Mouse (Mus musculus): ENCODE measurements at regions not wholly inside any gene's neighbourhood (a gene's known extent, or its start where the extent isn't known, plus 50 kb on each side); places are given as distances from the start of the nearest gene placed in this dataset.

DNA sequence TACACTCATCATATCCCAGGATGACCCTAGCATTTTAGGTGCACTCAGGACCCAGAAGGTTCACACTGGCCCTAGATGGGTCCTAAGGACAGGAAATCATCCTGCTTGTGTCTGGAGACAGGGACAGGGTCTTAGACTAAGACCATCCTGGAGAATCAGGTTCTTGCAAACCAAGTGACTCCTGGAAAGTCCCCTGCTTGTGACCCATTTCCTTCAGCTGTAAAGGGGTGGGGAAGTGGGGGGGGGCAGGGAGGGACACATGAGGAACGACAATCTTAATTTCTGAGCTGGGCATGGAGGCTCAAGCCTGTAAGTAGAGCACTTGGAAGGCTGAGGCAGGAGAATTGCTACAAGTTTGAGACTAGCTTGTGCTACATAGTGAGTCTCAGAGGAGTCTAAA lies 88.2 kb upstream of the Haao start:
- no peak for TF ChIP-seq POLR2AphosphoS2 (IDR thresholded peaks at IDR 0.05; ENCODE audit: insufficient read length, low read depth)
- no peak for TF ChIP-seq MAX (IDR thresholded peaks at IDR 0.05; ENCODE audit: low read depth)
- TF ChIP-seq POLR2A (IDR thresholded peaks at IDR 0.05; ENCODE audit: insufficient read length, low read depth): no peak
- TF ChIP-seq TCF12 (IDR thresholded peaks at IDR 0.05; ENCODE audit: insufficient read depth, poor library complexity, severe bottlenecking): no peak
- TF ChIP-seq USF1 (IDR thresholded peaks at IDR 0.05; ENCODE audit: low read depth): no peak
- TF ChIP-seq MYOG (IDR thresholded peaks at IDR 0.05; ENCODE audit: control insufficient read depth in 1 of 3, insufficient read depth in 1 of 3, insufficient read length in 2 of 3, low read depth in 2 of 3): no peak
- TF ChIP-seq E2F4 (IDR thresholded peaks at IDR 0.05; ENCODE audit: insufficient read depth): no peak
- no peak for TF ChIP-seq TCF3 (IDR thresholded peaks at IDR 0.05; ENCODE audit: insufficient read length, low read depth)
- no peak for TF ChIP-seq CEBPB (IDR thresholded peaks at IDR 0.05; ENCODE audit: insufficient read depth, poor library complexity, severe bottlenecking)
- no peak for TF ChIP-seq REST (IDR thresholded peaks at IDR 0.05; ENCODE audit: insufficient read depth, insufficient read length)
- no peak for TF ChIP-seq SRF (IDR thresholded peaks at IDR 0.05; ENCODE audit: control insufficient read depth, insufficient read length, low read depth)
